Mouse (Mus musculus) limb, embryonic 10.5 days (tissue): ENCODE results near the gene Enox1. TPM values are rescaled to one million over a fixed set of nuclear protein-coding genes. Genes with fewer than 3 reads are reported as not detected.
A peak's percentile ranks its signal among the peaks of the same experiment; 100 is the strongest.

Experiments
- DNase-seq: peaks from one replicate; pipeline ENCODE4 v3.0.0-alpha.2; 2017; ENCODE audit warnings: low spot score
- H3K27ac ChIP-seq: fragments of 300-500 bp; sonication (generic); 2 replicates; pipeline ENCODE4 v1.5.1; 2016; ENCODE audit warnings: mild to moderate bottlenecking
- H3K27me3 ChIP-seq: fragments of 300-500 bp; sonication (generic); 2 replicates; pipeline ENCODE4 v1.6.1; 2016; ENCODE audit warnings: low read depth, mild to moderate bottlenecking; ENCODE audit not compliant: poor library complexity, severe bottlenecking
- H3K36me3 ChIP-seq: fragments of 300-500 bp; sonication (generic); 2 replicates; pipeline ENCODE4 v1.6.1; 2016; ENCODE audit warnings: mild to moderate bottlenecking, moderate library complexity
- H3K4me1 ChIP-seq: fragments of 300-500 bp; sonication (generic); 2 replicates; pipeline ENCODE4 v1.6.1; 2016
- H3K4me3 ChIP-seq: fragments of 300-500 bp; sonication (generic); 2 replicates; pipeline ENCODE4 v1.5.1; 2016; ENCODE audit warnings: mild to moderate bottlenecking, moderate library complexity
- H3K9me3 ChIP-seq: fragments of 300-500 bp; sonication (generic); replicated peaks from 2 replicates; pipeline ENCODE4 v1.6.1; 2016; ENCODE audit warnings: mild to moderate bottlenecking
- WGBS: fragments of 180-500 bp; shearing (Covaris S2); methylation state at CpG from one replicate; pipeline ENCODE4 v1.1.7; 2016; 5-methylcytosine and 5-hydroxymethylcytosine counted together
- polyA plus RNA-seq: library from polyadenylated mRNA; unstranded; fragments of >200 nt; fragmentation: Nextera tagmentation; extraction: Ambion mirVana; gene quantifications from 2 replicates; pipeline ENCODE4 v1.2.1, GENCODE M21; 2016

Gene Enox1
- polyA plus RNA-seq, 1 experiment from 2014 or later = 7.0 TPM

DNA sequence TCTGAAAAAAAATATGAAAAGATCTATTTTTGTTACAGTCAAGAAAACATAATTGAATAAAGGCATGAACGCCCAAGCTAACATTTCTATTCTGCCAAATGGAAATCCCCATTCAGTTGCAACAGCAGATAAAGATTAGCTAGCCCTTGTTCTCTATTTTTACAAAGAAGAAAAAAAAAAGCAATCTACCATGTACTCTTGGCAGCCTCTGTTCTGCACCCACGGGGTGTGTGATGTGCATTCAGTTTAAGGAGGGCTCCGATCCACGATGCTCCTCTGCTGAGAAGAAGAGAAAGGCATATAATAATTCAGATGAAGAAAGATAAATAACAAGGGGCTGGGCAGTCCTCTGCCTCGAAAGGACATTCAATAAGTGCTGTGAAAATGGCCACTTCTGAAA, 403.2 kb downstream of the Enox1 start:
- DNase-seq = peak; percentile 6

DNA sequence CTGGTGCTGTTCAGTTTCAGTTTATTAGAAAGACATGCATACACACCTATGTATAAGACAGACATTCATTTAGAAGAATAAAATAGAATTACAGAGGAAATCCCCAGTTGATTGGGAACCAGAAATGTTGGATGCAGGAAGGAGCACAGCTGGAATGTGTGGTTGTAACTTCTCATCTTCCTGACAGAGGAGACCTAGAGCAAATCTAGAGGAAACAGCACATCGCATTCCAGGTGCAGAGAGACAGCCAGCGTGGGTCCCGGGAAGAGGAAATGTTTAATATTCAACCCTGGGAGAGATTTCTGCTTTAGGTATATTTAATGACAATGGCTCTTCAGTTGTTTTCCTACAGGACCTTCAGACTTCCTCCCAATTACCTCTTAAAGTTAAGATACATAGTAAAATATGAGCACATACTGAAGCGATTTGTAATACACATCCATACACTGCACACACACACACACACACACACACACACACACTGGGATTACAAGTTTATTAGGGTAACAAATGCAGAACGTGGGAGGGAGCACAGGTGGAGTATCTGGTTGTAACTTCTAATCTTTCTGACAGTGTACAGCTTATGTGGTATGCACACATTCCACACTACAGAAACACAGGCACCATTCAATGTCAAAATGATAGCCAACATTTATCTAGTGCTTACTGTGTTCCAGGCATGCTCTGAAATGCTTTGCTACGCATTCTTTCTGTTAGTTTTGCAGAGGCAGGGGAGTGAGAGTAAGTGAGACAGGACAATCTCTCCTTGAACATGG, 405.4 kb downstream of the Enox1 start:
- Histone ChIP-seq H3K27ac (no peak overlapping the region), H3K27me3 (no peaks in the 10 kb centered on the region), H3K4me1 (peaks cover 4% of the 10 kb centered on the region; the same call in 1 of the 2 replicates), H3K4me3 (no peak overlapping the region), H3K36me3 (no peaks in the 10 kb centered on the region), H3K9me3 (no peaks in the 10 kb centered on the region)
- WGBS = 81% methylated on average over 6 of the region's 6 CpGs
- DNase-seq = peak; percentile 22

More for the DNA sequence above, 403.2 kb downstream of the Enox1 start:
- Histone ChIP-seq H3K4me3 (no peak overlapping the region), H3K36me3 (no peaks in the 10 kb centered on the region), H3K9me3 (no peaks in the 10 kb centered on the region), H3K27me3 (no peaks in the 10 kb centered on the region), H3K27ac (no peak overlapping the region), H3K4me1 (peaks cover 4% of the 10 kb centered on the region; the same call in 1 of the 2 replicates)
- WGBS = 86% methylated on average over 5 of the region's 5 CpGs

DNA sequence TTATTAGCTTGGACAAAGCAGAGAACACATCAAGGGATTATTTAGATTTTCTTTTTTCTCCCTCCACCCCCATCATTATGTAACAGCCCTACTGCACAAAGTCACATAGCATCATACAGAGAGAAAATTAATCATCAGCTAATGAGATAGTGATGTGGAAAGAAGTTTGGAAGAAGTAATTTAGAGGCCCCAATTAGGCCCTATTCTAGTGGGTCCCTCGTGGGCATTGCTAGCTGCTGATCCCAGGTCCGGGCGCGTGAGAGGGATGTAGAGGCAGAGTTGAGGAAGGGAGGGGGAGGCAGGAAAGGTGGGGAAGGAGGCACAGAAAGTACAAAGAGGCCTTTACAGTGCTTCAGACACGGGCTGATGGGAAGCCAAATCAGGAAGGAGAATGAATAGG, 407.4 kb downstream of the Enox1 start:
- Histone ChIP-seq H3K27ac (no peak overlapping the region), H3K9me3 (no peaks in the 10 kb centered on the region), H3K4me1 (peaks cover 4% of the 10 kb centered on the region; the same call in 1 of the 2 replicates), H3K27me3 (no peaks in the 10 kb centered on the region), H3K4me3 (no peak overlapping the region), H3K36me3 (no peaks in the 10 kb centered on the region)
- no peak for DNase-seq
- 80% methylated on average over 5 of the region's 5 CpGs for WGBS

DNA sequence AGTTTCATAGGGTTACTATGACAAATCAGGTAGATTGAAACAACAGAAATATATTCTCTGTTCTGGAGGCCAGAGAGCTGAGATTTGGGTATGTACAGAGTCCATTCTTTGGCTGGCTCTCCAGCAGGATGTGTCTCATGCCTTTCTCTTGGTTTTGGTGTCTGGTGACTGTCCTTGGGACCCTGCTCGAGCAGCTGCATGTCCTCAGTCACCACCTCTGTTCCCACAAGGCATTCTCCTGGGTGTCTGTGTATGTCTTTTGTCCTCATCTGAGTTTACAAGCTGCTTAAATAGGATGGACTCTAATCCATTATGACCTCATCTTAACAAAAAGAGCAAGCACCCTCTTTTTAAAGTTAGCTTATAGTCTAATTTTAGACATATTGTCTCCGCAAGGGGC, 410.6 kb downstream of the Enox1 start:
- no peak overlapping the region for H3K27ac ChIP-seq
- no peak overlapping the region for H3K4me3 ChIP-seq
- no peaks in the 10 kb centered on the region for H3K27me3 ChIP-seq
- WGBS = 81% methylated on average over 2 of the region's 2 CpGs
- peaks cover 4% of the 10 kb centered on the region; the same call in 1 of the 2 replicates for H3K4me1 ChIP-seq
- H3K9me3 ChIP-seq = no peaks in the 10 kb centered on the region
- no peaks in the 10 kb centered on the region for H3K36me3 ChIP-seq
- no peak for DNase-seq

DNA sequence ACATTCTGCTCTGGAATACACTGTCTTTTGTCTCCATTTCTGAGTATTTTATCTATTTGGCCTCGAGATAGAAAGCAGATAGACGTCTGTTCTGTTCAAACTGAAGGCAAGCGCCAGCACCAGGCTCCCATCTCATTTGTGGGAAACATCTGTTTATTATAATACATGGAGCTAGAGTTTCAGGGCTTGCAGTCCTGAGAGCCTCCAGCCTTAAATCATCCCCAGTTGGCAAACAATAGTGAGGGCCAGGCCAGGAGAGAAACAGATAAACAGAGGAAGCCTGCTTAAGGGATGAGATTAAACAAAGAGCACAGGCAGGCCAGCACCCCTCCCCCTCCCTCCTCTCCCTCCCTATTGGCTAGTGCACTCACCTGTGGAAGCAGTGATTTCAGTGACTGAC, 417.9 kb downstream of the Enox1 start:
- peak overlapping the region; percentile 42; the same call in 1 of the 2 replicates for H3K27ac ChIP-seq
- DNase-seq = no peak
- WGBS = 13% methylated on average over 3 of the region's 3 CpGs

DNA sequence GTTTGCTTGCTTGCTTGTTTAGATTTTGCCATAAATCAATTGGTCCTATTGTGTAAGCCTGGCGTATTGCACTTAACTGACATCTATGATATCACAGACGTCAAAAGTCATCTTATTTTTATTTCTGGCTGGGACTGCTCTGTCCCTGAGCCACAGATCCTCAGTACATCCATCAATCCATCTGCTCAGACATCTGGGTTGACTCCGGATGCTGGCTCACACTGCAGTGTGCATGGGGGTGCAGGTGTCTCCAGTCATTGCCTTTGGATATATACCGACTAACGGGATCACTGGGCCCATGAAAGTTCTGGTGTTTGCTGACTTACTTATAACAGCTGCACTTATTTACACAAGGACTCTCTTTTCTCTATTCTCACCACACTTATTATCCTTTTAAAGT, 419.8 kb downstream of the Enox1 start:
- Histone ChIP-seq H3K4me3 (no peak overlapping the region), H3K27me3 (no peaks in the 10 kb centered on the region), H3K27ac (no peak overlapping the region), H3K36me3 (no peaks in the 10 kb centered on the region), H3K4me1 (peaks cover 25% of the 10 kb centered on the region), H3K9me3 (no peaks in the 10 kb centered on the region)
- no peak for DNase-seq
- WGBS = 86% methylated on average over 5 of the region's 5 CpGs

More for the DNA sequence above, 417.9 kb downstream of the Enox1 start:
- Histone ChIP-seq H3K4me1 (peaks cover 10% of the 10 kb centered on the region), H3K36me3 (no peaks in the 10 kb centered on the region), H3K9me3 (no peaks in the 10 kb centered on the region), H3K4me3 (no peak overlapping the region), H3K27me3 (no peaks in the 10 kb centered on the region)

DNA sequence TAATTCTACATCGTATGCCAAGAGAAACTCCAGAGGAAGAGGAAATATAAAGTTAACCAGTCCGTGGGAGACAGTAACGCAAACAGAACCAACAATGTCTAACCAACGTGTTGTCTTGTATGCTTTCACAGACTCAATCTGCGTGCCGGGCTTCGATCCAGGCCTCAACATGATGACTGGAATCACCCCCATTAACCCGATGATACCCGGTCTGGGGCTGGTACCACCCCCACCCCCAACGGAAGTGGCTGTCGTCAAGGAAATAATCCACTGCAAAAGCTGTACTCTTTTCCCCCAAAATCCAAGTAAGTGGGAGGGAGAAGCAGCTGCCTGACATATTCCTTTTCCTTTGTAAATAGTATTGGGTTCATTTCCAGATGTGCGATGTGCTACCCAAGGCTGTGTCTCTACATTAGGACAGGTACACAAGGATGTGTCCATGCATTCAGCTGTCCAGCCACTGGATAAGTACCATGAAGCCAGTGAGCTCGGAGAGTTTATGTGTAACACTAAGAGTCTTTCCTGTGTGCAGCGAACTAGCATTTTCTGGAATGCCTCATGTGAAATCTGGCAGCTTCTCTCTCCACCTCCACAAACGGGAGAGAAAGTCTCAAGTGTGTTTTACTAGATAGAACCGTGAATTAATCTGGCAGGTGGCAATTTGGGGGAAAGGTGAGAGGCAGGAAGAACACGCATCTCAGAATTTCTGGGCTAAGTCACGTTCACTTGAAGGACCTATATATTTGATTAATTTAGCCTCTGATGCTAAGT, 421.1 kb downstream of the Enox1 start:
- no peaks in the 10 kb centered on the region for H3K36me3 ChIP-seq
- H3K9me3 ChIP-seq = no peaks in the 10 kb centered on the region
- no peak overlapping the region for H3K4me3 ChIP-seq
- no peaks in the 10 kb centered on the region for H3K27me3 ChIP-seq
- no peak overlapping the region for H3K27ac ChIP-seq
- DNase-seq = no peak
- WGBS = 89% methylated on average over 18 of the region's 18 CpGs
- peaks cover 37% of the 10 kb centered on the region for H3K4me1 ChIP-seq

DNA sequence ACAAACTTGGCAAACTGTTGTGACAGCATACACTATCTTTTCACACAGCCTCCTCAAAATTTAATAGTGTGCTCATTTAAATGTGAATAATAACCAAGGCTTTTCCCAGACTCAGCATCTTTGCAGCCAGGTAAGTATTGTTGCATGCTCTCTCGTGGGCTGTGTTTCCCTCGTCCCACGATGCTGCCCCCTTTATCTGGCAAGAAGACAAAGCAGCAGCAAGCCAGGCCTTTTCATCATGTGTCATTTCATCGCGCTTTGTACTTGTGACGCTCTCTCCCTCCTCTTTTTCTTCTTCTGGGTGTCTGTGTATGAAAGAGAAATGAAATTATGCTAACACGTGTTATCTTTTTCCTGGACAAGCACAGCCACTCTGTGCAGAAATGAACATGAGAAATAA, 421.8 kb downstream of the Enox1 start:
- no peaks in the 10 kb centered on the region for H3K36me3 ChIP-seq
- H3K4me1 ChIP-seq = peaks cover 38% of the 10 kb centered on the region
- no peaks in the 10 kb centered on the region for H3K27me3 ChIP-seq
- H3K27ac ChIP-seq = no peak overlapping the region
- H3K4me3 ChIP-seq = no peak overlapping the region
- H3K9me3 ChIP-seq = no peaks in the 10 kb centered on the region
- 83% methylated on average over 7 of the region's 7 CpGs for WGBS
- no peak for DNase-seq

DNA sequence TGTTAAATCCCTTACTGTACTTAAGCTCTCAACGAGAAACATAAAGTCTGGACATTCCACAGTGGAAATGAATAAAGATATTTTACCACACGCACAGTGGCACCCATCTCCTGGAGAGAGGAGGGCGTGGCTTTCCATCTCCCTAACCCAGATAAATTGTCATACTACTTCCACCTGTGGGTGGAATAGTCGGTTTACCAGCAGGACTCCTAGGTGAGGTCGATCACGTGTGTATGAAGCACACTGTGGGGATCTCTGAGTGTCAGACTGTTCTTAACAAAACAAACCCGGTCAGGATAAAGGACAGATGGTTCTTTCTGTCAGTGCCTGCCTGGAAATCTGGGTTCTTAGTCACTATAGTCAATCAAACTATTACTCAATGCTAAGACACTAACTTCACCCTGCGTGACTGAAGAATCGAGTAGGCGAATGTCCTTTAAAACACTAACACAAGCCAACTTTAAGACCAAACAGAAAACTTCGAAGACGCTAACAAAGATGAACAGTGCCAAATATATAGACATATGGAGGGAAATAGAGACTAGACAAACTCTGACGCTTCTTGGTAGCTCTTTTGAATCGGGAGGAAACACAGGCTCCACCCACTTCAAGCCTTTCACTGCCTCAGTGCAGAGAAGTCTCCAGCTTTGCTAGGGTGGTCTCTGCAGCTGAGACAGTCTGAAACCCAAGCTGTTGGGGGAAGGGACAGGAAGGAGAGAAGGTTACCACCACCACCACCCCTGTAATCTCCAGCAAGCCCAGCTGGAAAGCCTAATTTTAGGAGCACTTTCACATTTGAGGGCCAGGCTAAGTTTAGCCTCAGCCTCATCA, 423.8 kb downstream of the Enox1 start:
- WGBS = 71% methylated on average over 14 of the region's 14 CpGs
- no peaks in the 10 kb centered on the region for H3K36me3 ChIP-seq
- no peaks in the 10 kb centered on the region for H3K27me3 ChIP-seq
- H3K4me1 ChIP-seq = peaks cover 32% of the 10 kb centered on the region
- H3K9me3 ChIP-seq = no peaks in the 10 kb centered on the region
- H3K27ac ChIP-seq = peak overlapping the region; percentile 70
- no peak for DNase-seq
- no peak overlapping the region for H3K4me3 ChIP-seq

DNA sequence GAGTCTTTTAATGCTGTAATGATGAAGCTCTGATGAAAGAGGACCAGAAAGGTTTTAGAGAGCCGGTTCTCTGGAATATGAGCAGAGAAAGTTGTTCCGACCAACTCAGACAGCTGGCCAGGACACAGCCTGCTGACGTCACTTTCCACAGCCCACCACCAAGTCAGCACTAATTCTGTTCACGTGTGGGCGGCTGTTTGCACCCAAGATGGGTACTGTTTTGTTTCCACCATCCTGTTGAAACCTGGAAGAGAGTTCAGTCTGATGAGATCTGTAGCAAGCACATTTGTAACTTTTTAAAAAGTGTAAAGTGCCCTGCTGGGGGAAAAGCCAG, 424.3 kb downstream of the Enox1 start:
- H3K4me1 ChIP-seq = peaks cover 38% of the 10 kb centered on the region
- H3K36me3 ChIP-seq = no peaks in the 10 kb centered on the region
- no peak for DNase-seq
- peak overlapping the region; percentile 70 for H3K27ac ChIP-seq
- WGBS = 36% methylated on average over 5 of the region's 5 CpGs
- H3K4me3 ChIP-seq = no peak overlapping the region
- H3K27me3 ChIP-seq = no peaks in the 10 kb centered on the region
- no peaks in the 10 kb centered on the region for H3K9me3 ChIP-seq

DNA sequence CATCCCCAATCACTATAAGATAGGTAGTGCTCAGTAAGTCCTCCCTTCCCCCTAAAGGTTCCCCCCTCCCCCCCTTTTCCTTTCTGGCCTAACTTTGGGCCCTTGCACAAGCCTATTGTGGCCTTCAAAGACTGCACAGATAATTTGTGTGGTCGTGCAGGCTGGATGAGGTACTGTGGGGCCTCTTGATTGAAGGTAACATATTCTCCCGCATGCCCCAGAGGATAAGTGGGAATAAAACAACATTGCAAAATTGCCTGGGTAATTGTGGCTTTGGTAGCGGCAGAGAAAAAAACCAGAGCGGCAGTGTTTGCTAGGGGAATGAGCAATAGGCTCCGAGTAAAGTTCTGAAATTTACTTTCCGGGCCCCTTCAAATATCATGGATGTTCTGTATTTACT, 425.1 kb downstream of the Enox1 start:
- Histone ChIP-seq H3K4me1 (peaks cover 45% of the 10 kb centered on the region), H3K9me3 (no peaks in the 10 kb centered on the region), H3K36me3 (no peaks in the 10 kb centered on the region), H3K4me3 (no peak overlapping the region), H3K27me3 (no peaks in the 10 kb centered on the region), H3K27ac (peak overlapping the region; percentile 70)
- WGBS = 74% methylated on average over 6 of the region's 6 CpGs
- DNase-seq = no peak

DNA sequence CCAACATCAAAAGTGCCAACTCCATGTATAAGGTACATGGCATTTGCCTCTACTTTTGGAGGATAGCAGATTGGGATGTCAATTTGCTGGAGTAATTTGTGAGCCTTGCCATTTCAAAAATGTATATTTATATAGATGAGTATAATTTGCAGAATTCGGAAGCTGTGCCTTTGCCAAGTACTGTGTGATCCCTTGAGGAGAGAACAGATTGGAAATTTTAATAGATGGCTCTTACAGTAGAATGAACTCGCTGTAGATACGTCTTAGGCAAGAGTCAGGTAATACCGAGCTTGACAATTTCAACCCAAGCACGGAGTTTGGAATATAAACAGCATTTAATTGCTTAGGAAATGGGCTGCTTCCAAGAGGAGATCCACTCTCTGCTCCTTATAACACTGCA, 427.9 kb downstream of the Enox1 start:
- Histone ChIP-seq H3K4me1 (peaks cover 56% of the 10 kb centered on the region), H3K27me3 (no peaks in the 10 kb centered on the region), H3K4me3 (no peak overlapping the region), H3K27ac (no peak overlapping the region), H3K9me3 (no peaks in the 10 kb centered on the region), H3K36me3 (no peaks in the 10 kb centered on the region)
- no peak for DNase-seq
- WGBS = 88% methylated on average over 5 of the region's 5 CpGs
